Mouse (Mus musculus) left cerebral cortex, postnatal 25 days (tissue): ENCODE data around the gene Clec5a. TPM values are rescaled to one million over a fixed set of nuclear protein-coding genes. Genes with fewer than 3 reads are reported as not detected.

Experiments used
- total RNA-seq, 2 experiments: library from RNA; stranded (reverse); gene quantifications; 2 replicates each; pipeline ENCODE4 v1.2.3; 2021

Gene Clec5a
- total RNA-seq, 2 experiments from 2014 or later, result 0.76 to 0.89 TPM

Other genes starting within 250 kb of the Clec5a start
- gene E330009J07Rik, start 149.7 kb downstream of the Clec5a start, total RNA-seq, result 10 to 100 TPM; 57.4 to 58.1 TPM
- not detected for gene Wee2, start 146.7 kb downstream of the Clec5a start, total RNA-seq
- 10 to 100 TPM; 31.0 to 33.4 TPM for gene Ssbp1, start 114.5 kb downstream of the Clec5a start, total RNA-seq
- under 1 TPM in 1 of 2 experiments, not detected in 1; 0.34 TPM for gene Tas2r137, start 94.6 kb downstream of the Clec5a start, total RNA-seq
- gene Tas2r108, start 92.3 kb downstream of the Clec5a start, total RNA-seq, result under 1 TPM in 1 of 2 experiments, not detected in 1; 0.37 TPM
- gene Prss37, start 66.3 kb downstream of the Clec5a start, total RNA-seq, result not detected
- not detected for gene Olfr461, start 30.8 kb downstream of the Clec5a start, total RNA-seq
- not detected for gene Olfr460, start 16.3 kb downstream of the Clec5a start, total RNA-seq
- not detected for gene Tas2r138, start 27.5 kb upstream of the Clec5a start, total RNA-seq
- not detected for gene Mgam, start 43.0 kb upstream of the Clec5a start, total RNA-seq